Mouse (Mus musculus) right cerebral cortex, postnatal 36 days (tissue): Measurements from ENCODE around the gene Slc25a41.

ENCODE experiments used
- DNase-seq, 2 experiments: peaks; one replicate each; pipeline ENCODE4 v3.0.0; 2022; ENCODE audit warnings: low spot score in 2 of 2, mixed read lengths in 1 of 2

Slc25a41 gene

GRCm38 (mm10) chr17:57047406-57047805 lies 6.0 kb upstream of the Slc25a41 start:
- no peak for DNase-seq

- no peak for DNase-seq
These were observed 2.5 kb downstream of the Slc25a41 start for GRCm38 (mm10) chr17:57038978-57039377.

GRCm38 (mm10) chr17:57032854-57033253 lies 8.6 kb downstream of the Slc25a41 start:
- no peak for DNase-seq

DNA sequence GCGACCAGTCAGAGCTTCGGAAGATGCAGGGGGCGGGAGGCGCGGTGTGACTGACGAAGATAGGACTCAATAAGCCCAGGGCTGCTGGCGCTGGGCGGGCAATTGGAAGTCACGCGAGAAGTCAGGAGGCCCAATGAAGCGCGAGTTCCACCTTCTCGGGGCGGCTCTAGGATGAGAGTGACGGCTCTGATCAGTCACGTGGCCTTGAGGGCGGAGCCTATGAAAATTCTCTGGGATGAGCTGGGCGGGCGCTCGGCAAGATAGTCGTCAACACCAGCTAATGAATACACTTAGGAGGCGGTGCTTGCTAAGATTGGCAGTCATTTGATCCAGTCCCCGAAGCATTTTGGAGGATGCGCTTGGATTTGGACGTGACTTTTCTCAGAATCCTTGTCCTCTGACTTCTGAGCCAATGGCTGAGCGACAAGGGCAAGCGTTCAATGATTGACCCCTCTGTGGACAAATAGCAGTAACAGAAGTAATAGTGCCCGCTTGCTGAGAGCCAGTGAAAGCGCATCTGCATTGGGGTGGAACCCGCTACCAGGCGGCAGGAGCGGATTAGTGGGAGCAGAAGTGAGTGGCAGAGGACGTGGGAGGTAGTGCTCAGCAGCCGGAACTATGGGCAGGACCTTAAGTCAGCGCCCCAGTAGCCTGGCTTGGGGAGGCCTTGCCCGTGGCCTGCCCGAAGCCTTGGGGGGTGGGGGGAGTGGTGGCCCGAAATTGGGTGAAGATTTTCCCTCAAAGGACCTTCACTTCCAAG lies 9.6 kb downstream of the Slc25a41 start:
- DNase-seq: peak; percentile 100

DNA sequence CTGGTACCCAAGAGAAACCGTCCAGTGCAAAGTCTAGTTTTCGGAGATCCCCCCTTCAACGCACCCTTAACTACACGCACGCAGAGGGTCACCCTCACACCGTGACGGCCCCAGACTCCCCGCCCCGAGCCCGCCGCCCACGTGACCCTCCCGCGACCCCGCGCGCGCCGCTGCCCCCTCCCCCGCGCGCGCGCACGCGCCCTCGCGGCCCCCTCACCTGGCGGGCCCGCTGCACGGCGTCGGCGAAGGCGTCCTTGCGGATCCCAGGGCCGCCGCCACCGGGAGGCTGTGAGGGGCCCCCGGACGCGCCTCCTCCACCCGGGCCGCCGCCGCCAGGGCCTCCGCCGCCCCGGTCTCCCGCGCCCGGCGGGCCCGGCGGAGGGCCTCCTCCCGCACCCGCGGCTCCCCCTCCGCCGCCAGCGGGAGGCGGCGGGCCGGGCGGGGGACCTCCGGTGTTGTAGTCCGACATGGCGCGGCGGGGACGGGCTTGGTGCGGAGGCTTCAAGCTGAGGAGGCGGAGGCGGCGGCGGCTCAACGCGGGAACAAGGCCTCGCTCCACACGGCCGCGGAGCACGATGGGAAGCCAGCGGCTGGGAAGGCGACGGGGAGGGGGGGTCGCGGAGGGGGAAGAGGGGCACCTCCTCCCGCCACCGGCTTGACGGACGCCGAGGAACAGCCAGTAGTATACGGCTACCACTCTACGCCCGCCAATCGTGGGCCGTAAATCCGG lies 10.4 kb downstream of the Slc25a41 start, which contains the start of gene Khsrp:
Gene Khsrp (minus strand): TSS at position 592 of the 730 bp plus-strand sequence.
- DNase-seq: no peak

- no peak for DNase-seq
These were observed 11.8 kb downstream of the Slc25a41 start for GRCm38 (mm10) chr17:57029691-57030090.

- DNase-seq: no peak
These were observed 14.0 kb downstream of the Slc25a41 start for GRCm38 (mm10) chr17:57027471-57027870.

- no peak for DNase-seq
These were observed 20.5 kb downstream of the Slc25a41 start for GRCm38 (mm10) chr17:57020960-57021359.

DNA sequence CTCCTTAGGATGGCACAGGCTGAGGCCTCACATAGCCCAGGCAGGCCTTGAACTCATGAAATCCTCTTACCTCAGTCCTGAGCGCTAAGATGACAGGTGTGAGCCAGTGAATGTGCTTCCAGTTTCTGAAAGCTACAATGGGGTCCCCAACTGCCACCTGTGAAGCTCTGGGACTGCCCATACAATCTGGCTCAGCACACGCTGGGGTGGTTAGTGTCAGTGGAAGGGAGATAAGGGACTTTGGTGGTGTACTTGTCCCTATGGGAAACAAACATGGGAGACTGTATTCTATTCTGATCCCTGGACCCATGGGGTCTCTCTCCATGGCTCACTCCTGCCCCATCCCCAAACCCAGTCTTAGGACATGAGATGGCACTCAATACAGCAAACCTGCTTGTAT lies 21.8 kb downstream of the Slc25a41 start:
- no peak for DNase-seq

DNA sequence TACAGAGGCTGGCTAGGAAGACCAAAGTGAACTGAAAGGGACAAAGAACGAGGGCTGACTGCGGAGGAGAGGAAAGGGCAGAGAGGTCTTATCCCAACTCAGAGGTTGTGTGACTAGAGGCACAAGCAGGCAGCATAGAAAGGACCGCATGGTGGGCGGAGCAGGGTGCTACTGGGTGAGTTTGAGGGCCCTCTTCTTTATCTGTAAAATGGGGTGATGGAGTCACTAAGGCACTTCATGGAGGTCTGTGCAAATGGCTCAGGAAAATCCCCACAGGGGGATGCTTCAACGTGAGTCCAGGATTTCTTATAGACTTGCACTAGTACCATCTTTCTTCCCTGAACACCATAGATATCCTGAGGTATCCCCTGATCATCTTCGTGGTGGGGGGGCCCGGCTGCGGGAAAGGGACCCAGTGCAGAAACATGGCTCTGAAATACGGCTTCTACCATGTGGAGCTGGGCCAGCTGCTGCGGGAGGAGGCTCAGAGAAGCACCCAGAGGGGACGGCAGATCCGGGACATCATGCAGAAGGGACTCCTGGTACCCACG lies 29.1 kb downstream of the Slc25a41 start:
- DNase-seq: no peak

GRCm38 (mm10) chr17:57011236-57012141 lies 30.0 kb downstream of the Slc25a41 start, which contains the start of the genes Gtf2f1 and Gm17949:
Gene Gtf2f1 (minus strand): TSS chr17:57011288.
Gene Gm17949 (plus strand): TSS chr17:57011469.
- peak; percentile 94 to 96 for DNase-seq

DNA sequence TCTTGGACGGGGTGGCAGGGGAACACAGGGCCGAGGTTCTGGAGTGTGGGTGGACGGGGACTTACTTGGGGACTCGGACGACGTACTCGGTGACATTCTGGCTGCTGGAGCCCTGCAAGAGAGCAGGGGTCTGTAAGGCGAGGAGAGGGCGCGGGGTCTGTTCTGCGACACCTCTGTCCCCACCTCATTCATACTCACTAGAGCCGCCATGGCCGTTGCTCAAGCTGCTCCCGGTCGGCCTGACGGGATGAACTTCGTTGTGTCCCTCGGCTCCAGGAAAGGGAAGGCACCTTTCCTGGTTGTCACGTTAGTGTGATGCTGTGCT lies 30.6 kb downstream of the Slc25a41 start:
- no peak for DNase-seq

- no peak for DNase-seq
These were observed 34.1 kb downstream of the Slc25a41 start for GRCm38 (mm10) chr17:57007137-57007905.

DNA sequence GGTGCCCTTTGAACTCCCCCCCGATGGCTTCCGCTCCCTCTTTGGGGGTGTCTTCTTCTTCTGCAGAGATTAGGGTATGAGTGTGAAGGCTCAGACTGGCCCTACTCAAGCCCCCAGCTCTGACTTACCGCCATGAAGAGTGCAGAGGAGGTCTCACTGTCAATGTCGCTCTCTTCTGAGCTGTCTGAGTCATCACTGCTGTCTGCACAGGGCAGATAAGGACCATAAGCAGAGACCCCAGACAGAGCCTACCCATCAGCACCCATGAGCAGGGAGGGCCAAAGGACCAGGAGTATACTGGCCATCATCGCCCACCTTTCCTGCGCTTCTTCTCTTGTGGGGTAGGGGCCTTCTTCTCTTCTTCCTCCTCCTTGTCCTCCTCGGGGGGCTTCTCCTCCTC lies 37.5 kb downstream of the Slc25a41 start:
- DNase-seq: no peak

- no peak for DNase-seq
These were observed 40.2 kb downstream of the Slc25a41 start for GRCm38 (mm10) chr17:57001228-57001627.

GRCm38 (mm10) chr17:56999968-57000609 lies 41.4 kb downstream of the Slc25a41 start, which contains the start of gene Pspn:
Gene Pspn (minus strand): TSS chr17:57000018.
- no peak for DNase-seq

- DNase-seq: no peak
These were observed 42.0 kb downstream of the Slc25a41 start for GRCm38 (mm10) chr17:56999414-56999813.

- peak; percentile 93 to 96 for DNase-seq
These were observed 44.3 kb downstream of the Slc25a41 start, which contains the start of gene Alkbh7 for GRCm38 (mm10) chr17:56997029-56997667. Gene Alkbh7 (plus strand): TSS chr17:56997339.

DNA sequence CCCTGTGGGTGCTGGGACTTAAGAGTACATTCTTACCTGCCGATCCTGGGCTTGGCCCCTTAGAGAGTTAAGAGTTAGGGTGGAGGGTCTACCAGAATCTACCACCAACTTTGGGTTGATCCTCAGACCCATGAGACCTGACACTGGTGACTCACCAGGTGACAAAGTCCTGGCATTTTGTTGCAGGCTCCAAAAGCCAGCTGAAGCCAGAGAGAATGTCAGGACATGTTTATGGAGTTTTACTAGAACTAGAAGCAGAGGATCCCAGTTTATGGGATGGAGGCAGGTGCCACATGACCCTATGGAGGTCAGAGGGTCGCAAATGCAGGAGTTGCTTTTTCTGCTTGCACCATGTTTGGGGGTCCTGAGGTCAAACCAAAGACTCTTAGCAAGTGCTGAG lies 44.9 kb downstream of the Slc25a41 start:
- no peak for DNase-seq

DNA sequence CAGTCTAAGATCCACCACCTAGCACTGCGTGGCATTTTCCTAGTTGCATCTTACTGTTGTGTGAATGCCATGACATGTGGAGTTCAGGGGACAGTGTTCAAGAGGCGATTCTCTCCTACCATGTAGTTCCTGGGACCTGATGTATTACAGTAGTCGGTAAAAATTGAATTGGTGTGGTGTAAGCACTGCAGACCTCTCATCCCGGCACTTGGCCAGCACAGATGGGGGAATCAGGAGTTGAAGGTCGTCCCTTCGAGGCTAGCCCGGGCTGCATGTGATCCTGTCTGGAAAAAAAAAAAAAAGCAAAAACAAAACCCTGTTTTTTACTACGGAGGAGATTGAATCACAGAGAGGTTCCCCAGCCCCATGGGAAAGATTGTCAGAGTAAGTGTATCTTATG lies 46.4 kb downstream of the Slc25a41 start:
- no peak for DNase-seq
